Mouse (Mus musculus): ENCODE measurements around the gene Gdpd5.
A peak's percentile ranks its signal among the peaks of the same experiment; 100 is the strongest.
"Not testable (repeated sequence)": the region's sequence is repeated elsewhere in the genome, so short reads cannot be mapped to it uniquely, and the experiment has no call there.

The Gdpd5 gene

DNA sequence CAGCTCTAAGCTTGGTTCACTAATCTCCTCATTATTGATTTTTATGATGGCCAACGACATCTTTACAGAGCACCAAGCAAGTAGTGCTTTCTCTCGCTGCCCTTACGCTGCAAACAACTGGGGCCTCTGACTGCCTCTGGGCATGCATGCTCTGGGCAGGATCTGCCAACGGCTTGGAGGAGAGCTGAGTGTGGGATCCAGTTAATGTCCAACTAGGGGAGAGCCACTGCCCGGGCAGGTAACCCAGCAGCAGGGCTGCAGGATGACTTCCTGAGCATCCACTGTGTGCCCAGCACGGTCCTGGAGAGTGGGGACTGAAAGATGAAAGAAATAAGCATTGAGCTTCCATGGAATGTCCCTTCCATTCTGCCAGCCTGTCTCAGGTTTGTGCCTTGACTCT, 14.5 kb upstream of the Gdpd5 start:
- no peak for DNase-seq (ENCODE audit: low spot score in 2 of 2)

DNA sequence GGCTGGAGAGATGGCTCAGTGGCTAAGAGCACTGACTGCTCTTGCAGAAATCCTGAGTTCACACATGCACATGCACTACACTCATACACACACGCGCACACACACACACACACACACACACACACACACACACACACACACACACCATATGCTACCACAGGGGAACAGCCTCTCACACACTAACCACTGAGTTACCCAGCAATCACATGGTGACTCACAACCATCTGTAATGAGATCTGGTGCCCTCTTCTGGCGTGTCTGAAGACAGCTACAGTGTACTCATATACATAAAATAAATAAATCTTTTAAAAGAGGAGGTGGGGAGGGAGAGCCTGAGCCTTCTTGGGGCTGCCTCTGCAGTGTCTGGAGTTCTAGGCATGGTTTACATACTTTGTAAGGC, 6.9 kb upstream of the Gdpd5 start:
- DNase-seq (ENCODE audit: low spot score in 2 of 2), result not testable (repeated sequence)

DNA sequence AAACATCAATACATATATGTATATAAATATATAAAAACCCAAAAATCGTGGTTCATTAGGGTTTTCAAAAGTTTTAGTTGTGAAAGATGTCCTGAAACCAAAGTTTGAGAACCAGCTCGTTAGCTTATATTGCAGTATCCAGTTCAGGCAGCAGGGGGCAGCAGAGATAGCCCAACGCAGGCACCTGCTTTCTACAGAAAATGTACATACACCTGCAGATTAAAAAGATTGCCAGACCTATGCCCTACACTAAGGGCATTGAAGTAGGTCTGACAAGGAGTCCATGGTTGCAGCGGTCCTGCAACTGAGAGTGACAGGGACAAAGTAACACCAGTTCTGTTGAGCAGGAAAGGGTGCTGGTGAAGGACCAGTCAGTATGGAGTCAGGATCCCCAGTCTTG, 5.8 kb upstream of the Gdpd5 start:
- DNase-seq (ENCODE audit: low spot score in 2 of 2), result peak; percentile 78 to 88

DNA sequence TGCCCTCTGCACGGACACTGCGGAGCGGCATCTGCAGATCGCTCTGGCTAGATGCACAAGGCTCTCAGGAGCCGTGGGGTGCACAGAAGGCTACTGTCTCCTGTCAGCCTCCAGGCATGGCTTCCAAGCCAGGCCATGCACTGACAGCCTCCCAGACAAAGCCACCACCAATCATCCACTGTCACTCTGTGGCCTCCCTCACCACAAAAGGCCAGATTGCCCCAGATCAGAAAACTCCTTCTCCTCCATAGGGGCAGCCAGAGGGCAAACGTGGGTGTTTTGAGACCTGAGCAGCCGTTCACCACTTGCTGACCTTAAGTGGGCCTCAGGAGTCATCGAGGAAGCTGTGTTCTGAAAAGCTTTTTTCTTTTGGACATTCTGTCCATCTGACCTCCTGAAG, 2.3 kb upstream of the Gdpd5 start:
- DNase-seq (ENCODE audit: low spot score in 2 of 2), result no peak

DNA sequence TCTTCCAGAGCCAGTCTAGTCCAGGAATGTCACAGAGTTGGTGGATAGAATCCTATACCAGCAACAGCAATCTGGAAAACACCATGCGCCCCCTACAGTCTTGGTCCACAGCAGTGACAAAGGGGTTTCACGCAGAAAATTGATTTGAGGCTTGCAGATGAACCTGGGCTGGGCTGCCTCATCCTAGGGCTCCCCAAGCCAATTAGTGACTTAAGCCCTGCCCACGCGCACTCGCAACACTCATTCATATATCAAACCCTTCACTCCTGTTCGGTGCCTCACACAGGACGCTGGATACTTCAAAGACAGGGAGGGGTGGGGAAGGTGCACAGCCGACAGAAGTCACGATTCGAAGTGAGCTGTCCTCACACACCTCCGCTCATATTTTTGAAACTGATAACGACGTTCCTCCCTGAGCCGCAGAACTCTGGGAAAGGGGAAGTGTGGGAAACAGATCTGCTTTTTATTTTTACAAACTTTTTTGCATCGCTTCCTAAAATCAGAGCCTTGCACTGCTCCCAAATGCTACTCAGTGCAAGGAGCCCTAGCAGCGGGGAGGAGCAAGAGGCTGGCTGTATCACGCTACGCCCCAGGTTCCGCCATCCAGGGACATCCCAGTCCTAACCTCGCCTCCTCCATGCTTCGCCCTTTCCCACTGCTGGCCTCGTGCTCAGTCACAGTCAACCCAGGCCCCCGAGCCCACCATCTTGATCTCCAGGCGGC, 562 bp upstream of the Gdpd5 start:
- peak in 1 of 2 experiments; percentile 30 for DNase-seq (ENCODE audit: low spot score in 2 of 2)

DNA sequence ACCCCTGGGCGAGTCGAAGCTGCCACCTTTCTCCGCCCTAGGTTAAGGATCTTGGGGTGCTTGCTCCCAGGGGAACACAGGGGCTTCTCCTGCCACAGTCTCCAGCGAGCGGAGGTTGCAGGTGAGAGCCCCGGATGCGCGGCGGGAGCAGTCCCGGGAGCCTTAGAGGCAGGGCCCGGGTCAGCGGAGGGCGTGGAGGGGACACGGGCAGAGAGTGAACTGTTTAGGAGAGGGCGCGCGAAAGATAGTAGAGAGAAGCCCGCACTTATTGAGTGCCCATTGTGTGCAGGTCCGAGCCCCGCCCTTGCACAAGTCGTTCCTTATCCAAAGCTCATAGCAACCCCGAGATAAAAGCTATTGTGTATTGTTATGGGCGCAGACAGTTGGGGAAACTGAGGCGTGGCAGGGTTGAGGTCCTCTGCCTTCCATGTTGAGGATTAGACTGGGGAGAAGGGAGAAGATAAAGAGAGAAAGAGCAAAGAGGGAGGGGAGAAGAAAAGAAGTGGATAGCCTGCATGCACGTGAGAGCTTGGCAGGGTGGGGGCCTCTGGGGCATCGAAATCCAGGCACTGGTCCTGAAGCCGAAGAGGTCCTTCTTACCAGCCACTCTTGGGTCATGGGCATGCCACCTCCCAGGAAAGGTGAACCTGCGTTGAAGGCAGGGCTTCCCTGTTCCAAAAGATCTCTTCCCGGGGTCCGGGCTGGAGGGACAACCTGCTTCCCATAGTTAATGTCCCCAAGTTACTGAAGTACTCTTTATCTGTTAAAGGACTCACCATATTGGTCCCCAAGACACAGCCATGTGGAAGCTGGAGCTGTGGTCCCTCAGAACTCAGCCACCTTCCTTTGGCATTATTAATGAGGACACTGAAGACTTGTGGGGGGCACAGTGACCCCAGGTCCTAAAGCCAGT, 1.1 kb downstream of the Gdpd5 start:
- peak in 1 of 2 experiments; percentile 23 for DNase-seq (ENCODE audit: low spot score in 2 of 2)

DNA sequence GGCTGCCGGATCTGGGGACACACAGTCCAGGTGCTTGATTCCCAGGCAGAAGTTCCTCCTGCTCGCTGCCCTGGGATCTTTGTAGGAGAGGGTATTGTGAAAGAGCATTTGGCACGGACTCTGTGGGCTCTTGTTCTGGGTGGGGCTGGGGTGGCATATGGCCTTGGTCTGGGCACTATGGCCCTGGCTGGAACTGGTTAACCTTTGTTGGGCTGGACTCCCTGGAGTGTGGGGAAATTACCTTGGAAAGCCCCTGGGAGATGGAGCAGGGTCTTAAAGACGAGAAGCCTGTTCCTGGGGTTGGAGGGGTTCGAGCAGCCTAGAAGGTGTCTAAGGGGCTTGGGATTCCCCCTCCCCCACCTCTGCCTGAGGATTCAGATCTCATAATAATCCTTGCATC, 2.0 kb downstream of the Gdpd5 start:
- no peak for DNase-seq (ENCODE audit: low spot score in 2 of 2)

DNA sequence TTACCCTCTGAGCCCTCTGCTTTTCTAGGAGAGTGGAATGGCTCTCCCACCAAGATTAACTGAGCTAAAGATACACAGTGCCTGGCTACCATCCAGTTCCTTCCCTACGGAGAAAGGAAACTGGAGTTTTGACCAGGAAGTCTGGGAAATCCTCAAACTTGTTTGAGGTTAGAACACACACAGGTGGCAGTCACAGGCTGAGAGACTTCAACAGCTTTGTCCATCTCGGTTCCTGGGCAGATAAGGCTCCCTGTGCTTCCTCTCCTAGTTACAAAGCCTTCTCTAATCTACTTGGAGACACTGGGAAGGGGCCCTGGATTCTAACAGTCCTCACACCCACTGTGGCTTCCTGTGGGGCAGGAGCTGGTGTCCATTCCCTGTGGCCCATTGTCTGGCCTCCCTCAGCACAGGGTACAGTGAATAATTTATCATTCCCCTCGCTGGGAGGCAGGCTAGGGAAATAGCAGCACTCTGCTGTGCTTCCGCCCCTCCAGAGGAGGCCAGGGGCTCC, 2.9 kb downstream of the Gdpd5 start:
- no peak for DNase-seq (ENCODE audit: low spot score in 2 of 2)

GRCm38 (mm10) chr7:99386030-99386429, 4.8 kb downstream of the Gdpd5 start:
- no peak for DNase-seq (ENCODE audit: low spot score in 2 of 2)

DNA sequence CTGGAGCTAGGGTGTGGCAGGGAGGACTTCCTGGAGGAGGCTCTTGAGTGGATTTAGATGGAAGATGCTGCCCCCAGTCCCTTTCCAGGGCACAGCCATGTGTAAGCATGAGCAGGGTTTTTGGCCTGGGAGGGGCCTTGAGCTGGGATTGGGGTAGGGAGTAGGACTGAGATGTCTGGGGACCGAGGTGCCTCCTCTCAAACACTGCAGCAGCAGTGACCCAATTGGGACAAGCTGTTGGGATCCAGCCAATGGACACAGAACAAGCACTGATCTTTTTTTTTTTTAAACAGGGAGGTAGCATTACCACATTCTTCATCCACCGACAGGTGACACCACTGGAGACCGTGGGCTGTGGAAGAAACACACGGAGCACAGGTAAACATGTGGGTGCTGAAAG, 5.6 kb downstream of the Gdpd5 start:
- no peak for DNase-seq (ENCODE audit: low spot score in 2 of 2)

- DNase-seq (ENCODE audit: low spot score in 2 of 2), result no peak
Observed at GRCm38 (mm10) chr7:99387356-99387755, 6.1 kb downstream of the Gdpd5 start.

- DNase-seq (ENCODE audit: low spot score in 2 of 2), result no peak
Observed at GRCm38 (mm10) chr7:99390559-99390958, 9.3 kb downstream of the Gdpd5 start.

GRCm38 (mm10) chr7:99392696-99393095, 11.5 kb downstream of the Gdpd5 start:
- no peak for DNase-seq (ENCODE audit: low spot score in 2 of 2)

DNA sequence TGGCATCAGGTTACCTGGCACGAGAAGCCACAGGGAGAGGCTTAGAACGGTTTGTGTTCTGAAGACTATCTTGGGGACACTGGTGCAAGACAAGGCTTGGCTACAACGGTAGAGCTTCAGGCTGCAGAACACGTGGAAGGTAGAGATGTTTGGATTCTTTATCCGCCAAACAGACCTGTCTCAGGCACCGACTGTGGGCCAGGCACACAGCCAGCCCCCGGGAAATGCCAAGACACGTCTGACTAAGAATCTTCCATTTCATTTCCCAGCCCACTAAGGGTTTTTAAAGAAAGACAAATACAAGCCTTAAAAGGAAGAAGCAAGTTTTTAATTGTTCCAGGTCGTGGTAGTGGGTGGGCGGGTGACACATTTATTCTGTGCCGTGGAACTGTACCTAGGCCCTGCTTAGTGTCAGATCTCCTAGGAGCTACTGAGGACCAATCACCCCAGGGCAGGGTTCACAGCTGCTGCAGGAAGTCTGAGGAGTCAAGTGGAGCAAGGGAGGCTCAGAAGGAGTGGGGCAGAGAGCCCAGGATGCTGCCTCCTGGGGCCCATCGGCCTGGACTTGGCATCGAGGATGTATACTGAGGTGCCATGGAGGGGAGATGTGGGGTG, 12.6 kb downstream of the Gdpd5 start:
- no peak for DNase-seq (ENCODE audit: low spot score in 2 of 2)

GRCm38 (mm10) chr7:99395385-99395784, 14.2 kb downstream of the Gdpd5 start:
- no peak for DNase-seq (ENCODE audit: low spot score in 2 of 2)

GRCm38 (mm10) chr7:99395908-99396616, 14.8 kb downstream of the Gdpd5 start:
- no peak for DNase-seq (ENCODE audit: low spot score in 2 of 2)

DNA sequence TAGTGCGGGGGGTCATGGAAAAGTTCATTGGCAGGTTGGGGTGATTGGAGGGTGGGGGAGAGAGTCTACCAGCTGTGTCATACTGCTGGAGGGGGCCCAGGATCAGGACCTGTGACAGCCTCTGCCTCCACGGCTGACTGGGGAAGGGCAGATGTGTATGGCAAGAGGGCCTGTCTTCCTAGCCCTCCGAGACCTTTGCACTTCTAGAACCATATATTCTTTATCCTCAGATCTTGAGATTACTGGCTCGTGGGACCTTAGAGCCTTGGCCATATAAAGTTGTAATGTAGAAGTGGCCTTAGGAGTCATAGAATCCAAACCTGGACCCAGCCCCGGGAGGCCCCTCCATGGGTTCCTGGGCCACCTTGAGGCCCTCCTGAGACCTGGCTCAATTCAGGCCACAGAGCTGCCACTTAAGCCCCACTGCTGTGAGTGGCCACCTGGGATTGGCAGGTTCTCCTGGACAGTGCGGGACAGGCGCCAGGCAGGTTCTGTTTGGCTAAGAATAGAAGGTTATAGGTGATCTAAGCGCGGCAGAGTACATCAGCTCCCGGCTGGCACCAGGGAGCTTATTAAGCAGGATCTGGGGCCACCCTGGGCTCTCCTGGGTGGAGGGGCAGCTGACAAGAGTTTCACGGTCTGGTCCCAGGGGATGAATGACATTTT, 15.9 kb downstream of the Gdpd5 start:
- no peak for DNase-seq (ENCODE audit: low spot score in 2 of 2)

DNA sequence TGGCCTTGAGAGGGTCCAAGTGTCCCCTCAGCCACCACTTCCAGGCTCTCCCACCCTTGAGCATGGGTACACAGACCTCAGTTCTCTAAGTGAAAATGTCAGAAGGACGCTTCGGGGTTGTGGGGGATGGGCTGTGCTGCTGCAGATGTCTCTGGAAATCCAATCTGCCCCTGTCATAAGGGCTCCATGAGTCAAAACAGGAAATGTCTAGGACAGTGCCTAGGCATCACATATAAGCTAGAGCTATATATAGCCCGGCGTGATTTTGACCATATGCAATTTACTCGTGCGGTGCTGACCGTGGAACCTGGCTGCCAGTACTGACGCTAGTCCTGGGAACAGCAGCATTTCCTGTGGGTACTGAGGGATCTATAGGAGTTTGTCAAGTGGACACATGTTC, 20.2 kb downstream of the Gdpd5 start:
- DNase-seq (ENCODE audit: low spot score in 2 of 2), result no peak

DNA sequence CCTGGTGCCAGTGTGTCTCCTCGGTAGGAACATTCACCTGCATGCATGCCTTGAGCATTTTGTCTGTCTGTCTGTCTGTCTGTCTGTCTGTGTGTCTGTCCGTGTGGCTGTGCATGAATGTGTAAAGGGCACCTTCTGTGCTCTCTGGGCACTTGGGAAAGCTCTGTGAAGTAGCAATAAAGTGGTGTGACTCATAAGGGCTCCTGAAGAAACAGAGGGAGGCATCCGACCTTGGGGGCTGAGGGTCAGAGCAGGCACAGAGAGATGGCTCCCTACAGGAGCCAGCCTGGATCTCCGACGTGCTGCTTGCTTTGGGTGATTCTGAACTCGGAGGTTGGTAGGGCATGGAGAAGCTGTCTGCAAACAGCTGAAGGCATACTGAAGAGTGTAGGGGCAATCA, 21.3 kb downstream of the Gdpd5 start:
- no peak for DNase-seq (ENCODE audit: low spot score in 2 of 2)

GRCm38 (mm10) chr7:99403254-99403653, 22.0 kb downstream of the Gdpd5 start:
- no peak for DNase-seq (ENCODE audit: low spot score in 2 of 2)

GRCm38 (mm10) chr7:99404031-99404735, 23.0 kb downstream of the Gdpd5 start:
- DNase-seq (ENCODE audit: low spot score in 2 of 2), result no peak

Data from spleen, postnatal 10 days (tissue).